Mouse (Mus musculus) layer of hippocampus, adult 2 months (tissue): Measurements from ENCODE around the gene Dusp7. TPM values are rescaled to one million over a fixed set of nuclear protein-coding genes. Genes with fewer than 3 reads are reported as not detected.

ENCODE experiments used
- DNase-seq, 2 experiments: peaks; one replicate each; pipeline ENCODE4 v3.0.0; 2022; ENCODE audit warnings: low spot score in 2 of 2
- H3K27ac ChIP-seq: fragments of 200-600 bp; 2 replicates; pipeline ENCODE4 v1.8.1; 2022
- H3K4me3 ChIP-seq: fragments of 200-600 bp; 2 replicates; pipeline ENCODE4 v1.8.1; 2022; ENCODE audit warnings: mild to moderate bottlenecking
- CTCF ChIP-seq: fragments of 200-600 bp; conservative IDR thresholded peaks from 2 replicates; pipeline ENCODE4 v1.8.1; 2022; ENCODE audit warnings: antibody characterized with exemption, mild to moderate bottlenecking, moderate library complexity
- total RNA-seq, 2 experiments: library from RNA; stranded (reverse); gene quantifications; 2 replicates each; pipeline ENCODE4 v1.2.3; 2021

Gene Dusp7
- total RNA-seq, 2 experiments from 2014 or later, result 81.7 to 93.2 TPM

DNA sequence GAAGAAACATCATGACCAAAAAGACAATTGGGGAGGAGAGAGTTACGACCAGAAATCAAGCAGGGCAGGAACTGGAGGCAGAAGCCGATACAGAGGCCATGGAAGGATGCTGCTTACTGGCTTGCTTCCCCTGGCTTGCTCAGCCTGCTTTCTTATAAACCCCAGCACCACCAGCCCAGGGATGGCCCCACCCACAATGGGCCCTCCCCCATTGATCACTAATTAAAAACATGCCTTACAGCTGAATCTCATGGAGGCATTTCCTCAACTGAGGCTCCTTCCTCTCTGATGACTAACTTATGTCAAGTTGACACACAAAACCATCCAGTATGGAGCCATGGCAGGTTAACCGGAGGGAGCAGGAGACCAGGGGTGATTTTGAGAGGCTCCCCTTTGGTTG is 31.4 kb downstream of the Dusp7 start:
- TF ChIP-seq CTCF, result no peak
- DNase-seq, result no peak
- Histone ChIP-seq H3K27ac (no peak overlapping the region; the same call in 1 of the 2 replicates), H3K4me3 (no peak overlapping the region)

GRCm38 (mm10) chr9:106402149-106402548 is 33.7 kb downstream of the Dusp7 start:
- Histone ChIP-seq H3K4me3 (no peak overlapping the region), H3K27ac (peak overlapping the region; percentile 91)
- no peak for DNase-seq
- TF ChIP-seq CTCF, result no peak

DNA sequence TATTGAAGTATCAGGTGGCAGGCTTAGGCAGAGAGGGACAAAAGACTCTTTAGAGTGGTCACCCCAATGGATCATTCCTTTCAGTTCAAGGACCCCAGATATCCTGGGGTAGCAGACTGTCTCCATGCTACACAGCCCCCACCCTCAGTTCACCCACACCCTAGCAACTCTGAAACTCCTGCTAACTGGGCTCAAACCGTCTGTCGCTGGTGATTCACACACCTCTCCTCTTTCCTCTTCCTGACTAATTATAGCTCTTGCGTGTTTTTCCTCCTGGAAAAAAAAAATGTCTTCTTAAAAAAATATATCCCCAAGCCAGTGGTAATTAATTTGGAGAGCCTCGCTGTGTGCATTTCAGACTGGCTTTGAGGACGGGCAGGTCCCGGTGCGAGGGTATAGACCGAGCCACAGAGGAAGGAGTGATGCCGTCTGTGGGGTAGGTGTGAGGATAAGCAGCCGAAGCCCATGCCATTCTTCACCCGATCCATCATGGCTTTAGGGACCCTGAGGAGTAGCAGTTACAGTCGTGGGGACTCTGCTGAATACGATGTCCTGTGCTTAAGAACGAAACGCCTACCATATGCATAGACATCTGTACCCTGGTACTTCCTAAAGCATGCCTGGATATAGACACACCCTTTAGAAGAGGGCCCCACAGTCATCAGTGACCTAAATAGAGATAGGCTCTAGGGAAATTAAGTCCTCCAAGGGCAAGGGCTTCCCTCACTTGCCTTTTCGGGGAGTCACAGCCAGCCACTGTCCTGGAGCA is 34.4 kb downstream of the Dusp7 start:
- no peak for TF ChIP-seq CTCF
- peak in 1 of 2 experiments; percentile 74 for DNase-seq
- no peak overlapping the region for H3K4me3 ChIP-seq
- H3K27ac ChIP-seq, result peak overlapping the region; percentile 91

- Histone ChIP-seq H3K4me3 (no peak overlapping the region), H3K27ac (no peak overlapping the region)
- no peak for DNase-seq
- no peak for TF ChIP-seq CTCF
Measured at GRCm38 (mm10) chr9:106405275-106405674, 36.8 kb downstream of the Dusp7 start.

GRCm38 (mm10) chr9:106406443-106407078 is 38.1 kb downstream of the Dusp7 start:
- DNase-seq, result no peak
- H3K27ac ChIP-seq, result peak overlapping the region; percentile 57
- no peak overlapping the region for H3K4me3 ChIP-seq

GRCm38 (mm10) chr9:106409096-106409495 is 40.7 kb downstream of the Dusp7 start:
- peak; percentile 52 for TF ChIP-seq CTCF
- Histone ChIP-seq H3K27ac (no peak overlapping the region), H3K4me3 (no peak overlapping the region)
- DNase-seq, result no peak

More at GRCm38 (mm10) chr9:106406443-106407078, 38.1 kb downstream of the Dusp7 start:
- no peak for TF ChIP-seq CTCF

- TF ChIP-seq CTCF, result no peak
- Histone ChIP-seq H3K4me3 (no peak overlapping the region), H3K27ac (no peak overlapping the region)
- no peak for DNase-seq
Measured at GRCm38 (mm10) chr9:106410086-106410650, 41.7 kb downstream of the Dusp7 start.

DNA sequence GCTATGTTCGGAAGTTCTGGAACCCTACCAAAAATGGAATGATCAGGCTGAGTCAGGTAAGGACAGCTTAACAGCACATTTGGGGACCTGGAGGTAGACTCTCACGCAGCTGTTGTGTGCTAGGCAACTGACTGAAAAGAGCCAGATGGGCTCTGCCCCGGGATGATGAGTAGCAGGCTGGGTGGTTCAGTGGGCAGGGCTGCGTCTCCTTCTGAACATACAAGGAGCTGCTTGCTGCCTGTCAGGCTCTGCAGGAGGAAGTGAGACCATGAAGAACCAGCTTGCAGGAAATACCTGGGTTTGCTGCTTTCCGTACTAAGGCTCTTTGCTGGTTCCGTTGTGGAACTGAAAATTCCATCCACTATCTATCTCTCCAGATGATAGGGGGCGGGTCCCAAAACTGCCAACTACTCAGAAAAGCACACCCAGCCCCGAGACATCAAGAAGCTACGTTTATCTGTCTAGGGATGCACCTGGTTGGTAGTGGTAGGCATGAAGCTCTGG is 42.7 kb downstream of the Dusp7 start:
- no peak for DNase-seq
- no peak overlapping the region for H3K4me3 ChIP-seq
- no peak for TF ChIP-seq CTCF
- no peak overlapping the region; the same call in 1 of the 2 replicates for H3K27ac ChIP-seq

- DNase-seq, result no peak
- TF ChIP-seq CTCF, result no peak
- Histone ChIP-seq H3K27ac (no peak overlapping the region), H3K4me3 (no peak overlapping the region)
Measured at GRCm38 (mm10) chr9:106411729-106412128, 43.3 kb downstream of the Dusp7 start.

DNA sequence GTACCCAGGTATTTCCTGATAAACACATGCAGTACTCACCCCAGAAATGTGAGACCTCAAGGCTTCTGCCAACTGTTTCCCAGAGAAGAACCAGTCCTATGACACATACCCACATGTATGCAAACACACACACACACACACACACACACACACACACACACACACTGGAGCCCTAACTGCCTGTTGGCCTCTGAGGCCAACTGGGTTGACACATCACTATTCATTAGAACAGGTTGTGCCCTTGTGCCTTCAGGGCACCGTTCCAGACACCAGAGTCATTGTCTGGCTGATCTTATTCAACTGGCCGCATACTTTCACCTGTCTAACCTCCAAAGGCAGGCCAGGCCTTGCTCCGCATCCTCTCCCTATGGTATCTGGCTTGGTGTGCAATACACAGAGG is 43.8 kb downstream of the Dusp7 start:
- no peak overlapping the region for H3K27ac ChIP-seq
- no peak for TF ChIP-seq CTCF
- DNase-seq, result no peak
- H3K4me3 ChIP-seq, result no peak overlapping the region

GRCm38 (mm10) chr9:106413606-106414005 is 45.2 kb downstream of the Dusp7 start:
- H3K4me3 ChIP-seq, result no peak overlapping the region
- no peak overlapping the region for H3K27ac ChIP-seq
- no peak for DNase-seq
- no peak for TF ChIP-seq CTCF

- DNase-seq, result no peak
- 0 out of 2 replicates have a peak, but pooled peaks have one; percentile 7 for TF ChIP-seq CTCF
- peak overlapping the region; percentile 78 for H3K27ac ChIP-seq
- H3K4me3 ChIP-seq, result no peak overlapping the region
Measured at GRCm38 (mm10) chr9:106416826-106417225, 48.4 kb downstream of the Dusp7 start.
